Mouse (Mus musculus): Measurements from ENCODE around the gene Casz1.

Casz1 gene

GRCm38 (mm10) chr4:148964541-148965310, 160.5 kb downstream of the Casz1 start:
- intact Hi-C loops (cut with DNase I), result no loop called here

- intact Hi-C loops (cut with DNase I), result no loop called here
Observed at GRCm38 (mm10) chr4:148966132-148966531, 161.9 kb downstream of the Casz1 start.

- intact Hi-C loops (cut with DNase I), result no loop called here
Observed at GRCm38 (mm10) chr4:148968859-148969258, 164.6 kb downstream of the Casz1 start.

- intact Hi-C loops (cut with DNase I), result no loop called here
Observed at GRCm38 (mm10) chr4:148969610-148970009, 165.4 kb downstream of the Casz1 start.

- intact Hi-C loops (cut with DNase I), result no loop called here
Observed at GRCm38 (mm10) chr4:148970742-148971141, 166.5 kb downstream of the Casz1 start.

GRCm38 (mm10) chr4:148971613-148972242, 167.5 kb downstream of the Casz1 start:
- intact Hi-C loops (cut with DNase I), result no loop called here

GRCm38 (mm10) chr4:148972707-148973106, 168.5 kb downstream of the Casz1 start:
- intact Hi-C loops (cut with DNase I), result no loop called here

GRCm38 (mm10) chr4:148973387-148973786, 169.2 kb downstream of the Casz1 start:
- intact Hi-C loops (cut with DNase I), result no loop called here

- intact Hi-C loops (cut with DNase I), result no loop called here
Observed at GRCm38 (mm10) chr4:148974833-148975232, 170.6 kb downstream of the Casz1 start.

- intact Hi-C loops (cut with DNase I), result no loop called here
Observed at GRCm38 (mm10) chr4:148978221-148978855, 174.1 kb downstream of the Casz1 start.

- intact Hi-C loops (cut with DNase I), result no loop called here
Observed at GRCm38 (mm10) chr4:148978926-148979325, 174.7 kb downstream of the Casz1 start.

GRCm38 (mm10) chr4:148979837-148980236, 175.6 kb downstream of the Casz1 start:
- intact Hi-C loops (cut with DNase I), result no loop called here

GRCm38 (mm10) chr4:148982274-148982673, 178.0 kb downstream of the Casz1 start:
- intact Hi-C loops (cut with DNase I), result no loop called here

- intact Hi-C loops (cut with DNase I), result no loop called here
Observed at GRCm38 (mm10) chr4:148984701-148985540, 180.7 kb downstream of the Casz1 start.

GRCm38 (mm10) chr4:148985541-148986476, 181.6 kb downstream of the Casz1 start:
- intact Hi-C loops (cut with DNase I), result no loop called here

- intact Hi-C loops (cut with DNase I), result no loop called here
Observed at GRCm38 (mm10) chr4:148990038-148990437, 185.8 kb downstream of the Casz1 start.

- intact Hi-C loops (cut with DNase I), result no loop called here
Observed at GRCm38 (mm10) chr4:148993948-148994347, 189.7 kb downstream of the Casz1 start.

- intact Hi-C loops (cut with DNase I), result no loop called here
Observed at GRCm38 (mm10) chr4:149000746-149001145, 196.5 kb downstream of the Casz1 start.

- intact Hi-C loops (cut with DNase I), result no loop called here
Observed at GRCm38 (mm10) chr4:149001515-149001914, 197.3 kb downstream of the Casz1 start.

GRCm38 (mm10) chr4:149002441-149003093, 198.3 kb downstream of the Casz1 start:
- intact Hi-C loops (cut with DNase I), result no loop called here

All from adrenal gland (tissue).